Mouse (Mus musculus) liver, postnatal 0 days (tissue): ENCODE results near the gene Pigm.

ENCODE experiments used
- CTCF ChIP-seq: sonication (generic); IDR thresholded peaks from 2 replicates; pipeline ENCODE4 v1.5.1; 2016; ENCODE audit warnings: antibody characterized with exemption, low read depth
- EP300 ChIP-seq: IDR thresholded peaks from 2 replicates; pipeline ENCODE4 v1.6.1; 2016; ENCODE audit warnings: antibody characterized with exemption, low read depth, mild to moderate bottlenecking

DNA sequence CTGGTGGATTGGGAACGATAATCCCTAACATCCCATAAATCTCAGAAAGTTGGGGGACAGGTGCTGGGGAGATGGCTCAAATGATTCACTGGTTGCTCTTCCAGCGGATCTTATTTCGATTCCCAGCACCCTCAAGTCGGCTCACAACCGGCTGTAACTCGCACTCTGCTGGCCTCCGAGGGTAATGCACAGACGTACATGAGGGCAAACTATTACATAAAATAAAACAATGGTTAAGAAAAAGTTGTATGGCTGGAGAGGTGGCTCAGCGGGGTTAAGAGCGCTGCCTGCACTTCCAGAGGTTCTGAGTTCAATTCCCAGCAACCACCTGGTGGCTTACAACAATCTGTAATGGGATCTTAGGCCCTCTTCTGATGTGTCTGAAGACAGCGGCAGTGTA, 49.7 kb upstream of the Pigm start:
- TF ChIP-seq CTCF (no peak), EP300 (no peak)
